Mouse (Mus musculus) bone marrow macrophage, adult 2 months (primary cell): ENCODE results near the gene Gm20388.

Source experiments
- CTCF ChIP-seq: IDR thresholded peaks from 2 replicates; pipeline ENCODE4 v1.5.1; 2012; ENCODE audit warnings: low read depth, mild to moderate bottlenecking, low read length, moderate library complexity
- POLR2A ChIP-seq: IDR thresholded peaks from 2 replicates; pipeline ENCODE4 v1.6.1; 2012; ENCODE audit warnings: mild to moderate bottlenecking, low read depth, low read length, borderline replicate concordance

DNA sequence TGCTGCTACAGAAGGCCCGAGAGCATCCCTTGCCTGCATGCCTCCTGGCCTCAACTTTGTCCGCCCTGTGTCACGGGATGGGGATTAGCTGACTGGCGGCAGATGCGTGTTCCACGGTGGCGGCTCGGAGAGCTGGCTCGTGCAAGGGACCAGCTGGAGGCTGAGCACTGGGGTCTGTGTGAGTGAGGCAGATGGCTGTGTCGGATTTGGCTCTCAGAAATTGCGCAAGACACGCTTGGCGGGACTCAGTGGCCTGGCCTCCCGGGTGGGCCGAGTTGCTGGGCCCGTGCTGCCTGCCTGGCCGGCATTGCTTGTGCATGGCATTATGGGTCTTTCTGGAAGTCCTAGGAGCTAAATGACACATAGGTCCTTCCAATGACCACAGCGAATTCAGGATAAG is 398.7 kb downstream of the Gm20388 start:
- TF ChIP-seq POLR2A = no peak
- TF ChIP-seq CTCF = no peak
